Mouse (Mus musculus): ENCODE measurements at regions not wholly inside any gene's neighbourhood (a gene's known extent, or its start where the extent isn't known, plus 50 kb on each side); places are given as distances from the start of the nearest gene placed in this dataset.

- TF ChIP-seq CTCF (IDR thresholded peaks at IDR 0.05; ENCODE audit: insufficient read depth, low read length), result no peak
- TF ChIP-seq POLR2A (IDR thresholded peaks at IDR 0.05; ENCODE audit: borderline replicate concordance, extremely low read depth, low read depth, low read length), result no peak
These were observed 81.9 kb downstream of the Npepl1 start for GRCm38 (mm10) chr2:174192026-174192425.
